In genomic region chr3:124092404-124093121, GRCm38 (mm10) we compare ENCODE assay signal across 14 mouse cellular contexts.
"Had no signal": no experiment of that assay in that cellular context is flagged by ENCODE, and none has a peak within 500 bp of the region (broad histone marks: within the 10 kb centered on the region; RNA-seq: fewer than 3 reads in every experiment).

No protein-coding gene starts in this region.

- DNase-seq: kidney, adult 2 months; kidney, postnatal 4 days; left cerebral cortex, postnatal 4 days; liver, embryonic 13.5 days; lung, embryonic 14.5 days; midbrain, embryonic 14.5 days; thymus, adult 2 months; thymus, postnatal 14 days; thymus, postnatal 4 days had no signal

- H3K4me1 ChIP-seq: intestine, embryonic 15.5 days; liver, embryonic 13.5 days; neural tube, embryonic 12.5 days had no signal

- H3K4me2 ChIP-seq: intestine, embryonic 15.5 days; liver, embryonic 13.5 days; lung, embryonic 14.5 days; neural tube, embryonic 12.5 days had no signal

- H3K27ac ChIP-seq: intestine, embryonic 15.5 days; liver, embryonic 13.5 days; macrophage; neural tube, embryonic 12.5 days had no signal

- H3K4me3 ChIP-seq: intestine, embryonic 15.5 days; liver, embryonic 13.5 days; neural tube, embryonic 12.5 days had no signal

- H3K9me3 ChIP-seq: intestine, embryonic 15.5 days; liver, embryonic 13.5 days; neural tube, embryonic 12.5 days had no signal

- H3K27me3 ChIP-seq: intestine, embryonic 15.5 days; liver, embryonic 13.5 days; neural tube, embryonic 12.5 days had no signal

- ATAC-seq: hindbrain, embryonic 16.5 days; intestine, embryonic 15.5 days; lung, postnatal 0 days had no signal

- H3K9ac ChIP-seq: intestine, embryonic 15.5 days; liver, embryonic 13.5 days; lung, embryonic 14.5 days; neural tube, embryonic 12.5 days had no signal

- H3K36me3 ChIP-seq: intestine, embryonic 15.5 days; liver, embryonic 13.5 days; neural tube, embryonic 12.5 days had no signal
